Mouse (Mus musculus) stomach, postnatal 0 days (tissue): ENCODE results near the gene St3gal5. TPM values are rescaled to one million over a fixed set of nuclear protein-coding genes. Genes with fewer than 3 reads are reported as not detected.

Experiments used
- ATAC-seq: fragments of 200-750 bp; cut with Nextera tagmentation; 2 replicates; pipeline ENCODE4 v1.8.0; 2017; ENCODE audit not compliant: low FRiP score, low TSS enrichment
- DNase-seq: peaks from one replicate; pipeline ENCODE4 v3.0.0-alpha.2; 2016; ENCODE audit warnings: low spot score
- H3K27ac ChIP-seq: fragments of 300-500 bp; sonication (generic); replicated peaks from 2 replicates; pipeline ENCODE4 v1.5.1; 2014; ENCODE audit warnings: mild to moderate bottlenecking, control low read depth
- H3K27me3 ChIP-seq: fragments of 300-500 bp; sonication (generic); 2 replicates; pipeline ENCODE4 v1.6.1; 2014; ENCODE audit warnings: low read length; ENCODE audit not compliant: control insufficient read depth, insufficient read depth
- H3K36me3 ChIP-seq: fragments of 300-500 bp; sonication (generic); 2 replicates; pipeline ENCODE4 v1.6.1; 2014; ENCODE audit warnings: low read length, mixed read lengths; ENCODE audit not compliant: control insufficient read depth, insufficient read depth
- H3K4me1 ChIP-seq: fragments of 300-500 bp; sonication (generic); replicated peaks from 2 replicates; pipeline ENCODE4 v1.6.1; 2014; ENCODE audit warnings: antibody characterized with exemption; ENCODE audit not compliant: control insufficient read depth, insufficient read depth
- H3K4me2 ChIP-seq: fragments of 300-500 bp; sonication (generic); replicated peaks from 2 replicates; pipeline ENCODE4 v1.6.1; 2014; ENCODE audit warnings: low read depth, mild to moderate bottlenecking, control low read depth, moderate library complexity
- H3K4me3 ChIP-seq: fragments of 300-500 bp; sonication (generic); 2 replicates; pipeline ENCODE4 v1.5.1; 2014; ENCODE audit warnings: low read depth, low read length, control low read depth
- H3K9ac ChIP-seq: fragments of 300-500 bp; sonication (generic); 2 replicates; pipeline ENCODE4 v1.6.1; 2014; ENCODE audit warnings: mild to moderate bottlenecking, low read length, control low read depth, mixed read lengths
- H3K9me3 ChIP-seq: fragments of 300-500 bp; sonication (generic); 2 replicates; pipeline ENCODE4 v1.6.1; 2016; ENCODE audit warnings: low read length; ENCODE audit not compliant: control insufficient read depth
- CTCF ChIP-seq: IDR thresholded peaks from 2 replicates; pipeline ENCODE4 v1.5.1; 2016; ENCODE audit warnings: antibody characterized with exemption, low read depth, mild to moderate bottlenecking, moderate library complexity
- EP300 ChIP-seq: optimal IDR thresholded peaks from 2 replicates; pipeline ENCODE3; 2016; ENCODE audit warnings: antibody characterized with exemption
- WGBS: fragments of 180-500 bp; shearing (Covaris S2); extraction: QIAGEN DNeasy Blood & Tissue Kit; methylation state at CpG from one replicate; pipeline ENCODE4 v1.1.7; 2014; 5-methylcytosine and 5-hydroxymethylcytosine counted together
- polyA plus RNA-seq: library from polyadenylated mRNA; unstranded; fragments of >200 nt; fragmentation: Nextera tagmentation; extraction: Ambion mirVana; gene quantifications from 2 replicates; pipeline ENCODE4 v1.2.1, GENCODE M21; 2015

The St3gal5 gene
- polyA plus RNA-seq, 1 experiment from 2014 or later = 14.2 TPM

GRCm38 (mm10) chr6:72104534-72104933, 7.1 kb downstream of the St3gal5 start:
- ATAC-seq (no peak), DNase-seq (no peak)
- Histone ChIP-seq H3K27me3 (no peaks in the 10 kb centered on the region), H3K4me3 (no peak overlapping the region), H3K9ac (no peak overlapping the region), H3K4me1 (0 out of 2 replicates have a peak, but pooled peaks cover 2% of the 10 kb centered on the region), H3K4me2 (no peak overlapping the region), H3K36me3 (no peaks in the 10 kb centered on the region), H3K27ac (no peak overlapping the region), H3K9me3 (no peaks in the 10 kb centered on the region)
- WGBS = 42% methylated on average over 7 of the region's 7 CpGs
- TF ChIP-seq EP300 = no peak
- TF ChIP-seq CTCF = no peak

- TF ChIP-seq CTCF (no peak), EP300 (no peak)
- 47% methylated on average over 14 of the region's 14 CpGs for WGBS
- DNase-seq (no peak), ATAC-seq (peak; percentile 15; the same call in 1 of the 2 replicates)
- Histone ChIP-seq H3K27me3 (no peaks in the 10 kb centered on the region), H3K4me2 (no peak overlapping the region), H3K9me3 (no peaks in the 10 kb centered on the region), H3K27ac (no peak overlapping the region), H3K36me3 (no peaks in the 10 kb centered on the region), H3K9ac (no peak overlapping the region), H3K4me3 (no peak overlapping the region), H3K4me1 (no peaks in the 10 kb centered on the region)
These were observed 11.8 kb downstream of the St3gal5 start for GRCm38 (mm10) chr6:72108941-72109892.

GRCm38 (mm10) chr6:72110577-72110976, 13.2 kb downstream of the St3gal5 start:
- no peak for ATAC-seq
- Histone ChIP-seq H3K4me3 (no peak overlapping the region), H3K4me2 (no peak overlapping the region), H3K27me3 (no peaks in the 10 kb centered on the region), H3K36me3 (no peaks in the 10 kb centered on the region), H3K27ac (no peak overlapping the region), H3K9me3 (no peaks in the 10 kb centered on the region), H3K4me1 (no peaks in the 10 kb centered on the region), H3K9ac (no peak overlapping the region)
- no peak for DNase-seq
- TF ChIP-seq EP300 = no peak
- TF ChIP-seq CTCF = no peak
- WGBS = 87% methylated on average over 3 of the region's 3 CpGs

- Histone ChIP-seq H3K27me3 (no peaks in the 10 kb centered on the region), H3K9me3 (no peaks in the 10 kb centered on the region), H3K36me3 (no peaks in the 10 kb centered on the region), H3K4me3 (no peak overlapping the region), H3K4me2 (no peak overlapping the region), H3K4me1 (no peaks in the 10 kb centered on the region), H3K9ac (no peak overlapping the region), H3K27ac (no peak overlapping the region)
- no peak for ATAC-seq
- 49% methylated on average over 6 of the region's 6 CpGs for WGBS
- TF ChIP-seq EP300 (no peak), CTCF (no peak)
- no peak for DNase-seq
These were observed 15.2 kb downstream of the St3gal5 start for GRCm38 (mm10) chr6:72112575-72112974.

GRCm38 (mm10) chr6:72113093-72113702, 15.8 kb downstream of the St3gal5 start:
- DNase-seq (no peak), ATAC-seq (no peak)
- H3K27me3 ChIP-seq = no peaks in the 10 kb centered on the region
- H3K4me2 ChIP-seq = no peak overlapping the region
- no peak overlapping the region for H3K27ac ChIP-seq
- 67% methylated on average over 2 of the region's 2 CpGs for WGBS
- H3K36me3 ChIP-seq = no peaks in the 10 kb centered on the region
- no peaks in the 10 kb centered on the region for H3K9me3 ChIP-seq
- no peaks in the 10 kb centered on the region for H3K4me1 ChIP-seq
- TF ChIP-seq CTCF = no peak
- no peak for TF ChIP-seq EP300
- H3K4me3 ChIP-seq = no peak overlapping the region
- no peak overlapping the region for H3K9ac ChIP-seq

- Histone ChIP-seq H3K27me3 (no peaks in the 10 kb centered on the region), H3K36me3 (no peaks in the 10 kb centered on the region), H3K9ac (no peak overlapping the region), H3K4me2 (no peak overlapping the region), H3K4me3 (no peak overlapping the region), H3K9me3 (no peaks in the 10 kb centered on the region), H3K4me1 (no peaks in the 10 kb centered on the region), H3K27ac (no peak overlapping the region)
- TF ChIP-seq EP300 (no peak), CTCF (no peak)
- WGBS = 66% methylated on average over 7 of the region's 7 CpGs
- DNase-seq = no peak
- no peak for ATAC-seq
These were observed 17.5 kb downstream of the St3gal5 start for GRCm38 (mm10) chr6:72114902-72115301.
